Mouse (Mus musculus) C2C12 (cell line): ENCODE data around the gene Glrx. TPM values are rescaled to one million over a fixed set of nuclear protein-coding genes. Genes with fewer than 3 reads are reported as not detected.

Experiments
- H3K27me3 ChIP-seq: one replicate; pipeline ENCODE4 v1.6.1; 2011; ENCODE audit not compliant: control insufficient read depth, insufficient read depth, insufficient read length
- H3K36me3 ChIP-seq: one replicate; pipeline ENCODE4 v1.6.1; 2011; ENCODE audit not compliant: control insufficient read depth, insufficient read depth
- H3K4me3 ChIP-seq: one replicate; pipeline ENCODE4 v1.5.1; 2011; ENCODE audit warnings: mild to moderate bottlenecking, control low read depth; ENCODE audit not compliant: poor library complexity, insufficient read depth, severe bottlenecking
- H3K79me2 ChIP-seq: one replicate; pipeline ENCODE4 v1.6.1; 2011; ENCODE audit not compliant: control insufficient read depth, insufficient read depth
- H3K79me3 ChIP-seq: one replicate; pipeline ENCODE4 v1.6.1; 2011; ENCODE audit warnings: low read depth, control low read depth
- H3ac ChIP-seq: one replicate; pipeline ENCODE3; 2011; ENCODE audit warnings: low read depth; ENCODE audit not compliant: control insufficient read depth, insufficient read length
- CEBPB ChIP-seq: IDR thresholded peaks from one replicate; pipeline ENCODE4 v1.6.1; 2011; ENCODE audit warnings: low read depth, mild to moderate bottlenecking, control low read depth, moderate library complexity
- CTCF ChIP-seq: IDR thresholded peaks from one replicate; pipeline ENCODE4 v1.5.1; 2011; ENCODE audit not compliant: control insufficient read depth, insufficient read depth, insufficient read length
- FOSL1 ChIP-seq: IDR thresholded peaks from one replicate; pipeline ENCODE4 v1.8.0; 2011; ENCODE audit warnings: mild to moderate bottlenecking, low read length; ENCODE audit not compliant: poor library complexity, insufficient read depth, severe bottlenecking
- MAX ChIP-seq: IDR thresholded peaks from one replicate; pipeline ENCODE4 v1.6.1; 2011; ENCODE audit warnings: mild to moderate bottlenecking, control low read depth
- MYOD1 ChIP-seq: IDR thresholded peaks from one replicate; pipeline ENCODE4 v1.6.1; 2011; ENCODE audit warnings: low read depth; ENCODE audit not compliant: control insufficient read depth, insufficient read length
- MYOG ChIP-seq: IDR thresholded peaks from one replicate; pipeline ENCODE4 v1.6.1; 2011; ENCODE audit not compliant: control insufficient read depth, insufficient read length; ENCODE audit errors: extremely low read depth
- USF1 ChIP-seq: IDR thresholded peaks from one replicate; pipeline ENCODE4 v1.6.1; 2011; ENCODE audit warnings: low read depth, mild to moderate bottlenecking, control low read depth, moderate library complexity
- polyA plus RNA-seq: library from polyadenylated mRNA; unstranded; fragments of >200 nt; fragmentation: generic; extraction: Trizol; gene quantifications from one replicate; pipeline ENCODE4 v1.2.1, GENCODE M21; 2012; ENCODE audit warnings: missing spikeins

Gene Glrx
- polyA plus RNA-seq, 1 experiment = 41.9 TPM

DNA sequence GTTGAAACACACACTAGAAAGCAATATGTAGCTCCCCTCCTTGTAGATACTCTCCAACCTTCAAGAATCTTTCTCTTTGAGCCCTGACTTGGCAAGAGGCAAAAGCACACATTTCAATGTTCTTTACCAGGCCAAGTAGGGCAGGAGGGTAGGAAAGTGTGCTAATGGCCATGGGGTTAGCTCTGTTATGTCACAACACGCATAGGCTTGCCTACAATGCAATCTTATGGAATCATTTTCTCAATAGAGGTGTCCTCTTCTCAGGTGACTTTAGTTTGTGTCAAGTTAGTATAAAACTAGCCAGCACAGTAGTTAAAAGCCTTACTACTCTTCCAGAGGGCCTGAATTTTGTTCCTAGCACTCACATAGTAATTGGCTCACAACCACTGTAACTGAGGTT is 9.0 kb upstream of the Glrx start:
- TF ChIP-seq MAX (no peak), USF1 (no peak), CTCF (no peak), MYOG (no peak), FOSL1 (no peak), MYOD1 (no peak), CEBPB (no peak)
- Histone ChIP-seq H3K4me3 (no peak overlapping the region), H3K27me3 (no peaks in the 10 kb centered on the region), H3K79me2 (no peaks in the 10 kb centered on the region), H3K36me3 (no peaks in the 10 kb centered on the region), H3ac (no peak overlapping the region), H3K79me3 (no peaks in the 10 kb centered on the region)

GRCm38 (mm10) chr13:75831710-75832109 is 8.0 kb upstream of the Glrx start:
- Histone ChIP-seq H3K79me2 (no peaks in the 10 kb centered on the region), H3K4me3 (no peak overlapping the region), H3K27me3 (no peaks in the 10 kb centered on the region), H3K36me3 (no peaks in the 10 kb centered on the region), H3ac (no peak overlapping the region), H3K79me3 (no peaks in the 10 kb centered on the region)
- no peak for TF ChIP-seq MYOG
- TF ChIP-seq FOSL1 = no peak
- no peak for TF ChIP-seq MYOD1
- no peak for TF ChIP-seq MAX
- TF ChIP-seq CTCF = no peak
- TF ChIP-seq CEBPB = no peak
- TF ChIP-seq USF1 = no peak

GRCm38 (mm10) chr13:75832697-75833096 is 7.0 kb upstream of the Glrx start:
- no peaks in the 10 kb centered on the region for H3K79me2 ChIP-seq
- H3K27me3 ChIP-seq = no peaks in the 10 kb centered on the region
- H3K4me3 ChIP-seq = no peak overlapping the region
- no peak overlapping the region for H3ac ChIP-seq
- no peaks in the 10 kb centered on the region for H3K36me3 ChIP-seq
- TF ChIP-seq USF1 (no peak), MYOD1 (no peak), CEBPB (no peak), MAX (no peak), FOSL1 (no peak)
- no peaks in the 10 kb centered on the region for H3K79me3 ChIP-seq

- no peak overlapping the region for H3ac ChIP-seq
- no peaks in the 10 kb centered on the region for H3K27me3 ChIP-seq
- TF ChIP-seq MAX = no peak
- H3K79me2 ChIP-seq = no peaks in the 10 kb centered on the region
- no peak overlapping the region for H3K4me3 ChIP-seq
- no peaks in the 10 kb centered on the region for H3K36me3 ChIP-seq
- H3K79me3 ChIP-seq = no peaks in the 10 kb centered on the region
Measured at GRCm38 (mm10) chr13:75833499-75833898, 6.2 kb upstream of the Glrx start.

DNA sequence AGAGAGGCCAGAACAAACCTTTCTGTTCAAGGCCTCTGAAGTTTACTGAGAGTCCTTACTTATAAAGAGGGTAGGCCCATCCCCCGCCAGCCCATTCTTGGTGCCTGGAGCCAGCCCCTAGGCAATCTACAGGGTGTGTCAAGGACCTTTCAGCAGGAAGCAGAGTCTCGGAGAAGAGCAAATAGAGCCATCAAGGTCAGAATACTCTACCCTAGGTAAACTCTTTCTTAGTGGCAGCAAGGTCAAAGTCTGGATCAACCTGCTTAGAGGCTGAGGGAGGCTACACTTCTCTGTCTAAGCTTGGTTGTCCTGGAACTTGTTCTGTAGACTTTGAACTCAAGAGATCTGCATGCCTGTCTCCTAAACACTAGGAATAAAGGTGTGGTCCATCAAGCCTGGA is 4.2 kb upstream of the Glrx start:
- Histone ChIP-seq H3ac (no peak overlapping the region), H3K36me3 (no peaks in the 10 kb centered on the region), H3K4me3 (no peak overlapping the region), H3K79me3 (peaks cover 4% of the 10 kb centered on the region), H3K79me2 (peaks cover 2% of the 10 kb centered on the region), H3K27me3 (no peaks in the 10 kb centered on the region)
- TF ChIP-seq MYOD1 (no peak), MYOG (no peak), FOSL1 (no peak), CEBPB (no peak), USF1 (no peak), CTCF (no peak), MAX (no peak)

GRCm38 (mm10) chr13:75838506-75838905 is 1.2 kb upstream of the Glrx start:
- TF ChIP-seq CEBPB = no peak
- TF ChIP-seq MAX = no peak
- no peak for TF ChIP-seq USF1
- TF ChIP-seq MYOD1 = no peak
- TF ChIP-seq CTCF = no peak
- no peak for TF ChIP-seq MYOG
- no peak for TF ChIP-seq FOSL1

More at GRCm38 (mm10) chr13:75838506-75838905, 1.2 kb upstream of the Glrx start:
- H3ac ChIP-seq = no peak overlapping the region
- peaks cover 26% of the 10 kb centered on the region for H3K79me2 ChIP-seq
- H3K4me3 ChIP-seq = no peak overlapping the region
- peaks cover 13% of the 10 kb centered on the region for H3K79me3 ChIP-seq
- H3K27me3 ChIP-seq = no peaks in the 10 kb centered on the region
- H3K36me3 ChIP-seq = no peaks in the 10 kb centered on the region
